Mouse (Mus musculus) bone marrow macrophage, adult 2 months (primary cell): ENCODE results near the gene 2210016L21Rik. TPM values are rescaled to one million over a fixed set of nuclear protein-coding genes. Genes with fewer than 3 reads are reported as not detected.
"Not testable (repeated sequence)": the region's sequence is repeated elsewhere in the genome, so short reads cannot be mapped to it uniquely, and the experiment has no call there.

Experiments
- H3K27ac ChIP-seq: 2 replicates; pipeline ENCODE4 v1.5.1; 2012; ENCODE audit warnings: low read depth, low read length; ENCODE audit not compliant: insufficient read depth
- H3K4me1 ChIP-seq: 2 replicates; pipeline ENCODE4 v1.6.1; 2012; ENCODE audit warnings: low read length; ENCODE audit not compliant: control insufficient read depth, insufficient read depth
- H3K4me3 ChIP-seq: 2 replicates; pipeline ENCODE4 v1.5.1; 2012; ENCODE audit warnings: mild to moderate bottlenecking, low read length, moderate library complexity; ENCODE audit not compliant: insufficient read depth
- CTCF ChIP-seq: IDR thresholded peaks from 2 replicates; pipeline ENCODE4 v1.5.1; 2012; ENCODE audit warnings: low read depth, mild to moderate bottlenecking, low read length, moderate library complexity
- POLR2A ChIP-seq: IDR thresholded peaks from 2 replicates; pipeline ENCODE4 v1.6.1; 2012; ENCODE audit warnings: mild to moderate bottlenecking, low read depth, low read length, borderline replicate concordance
- polyA plus RNA-seq: library from polyadenylated mRNA; stranded (reverse); fragments of >200 nt; gene quantifications from 2 replicates; pipeline ENCODE4 v1.2.4, GENCODE M21; 2012; ENCODE audit not compliant: missing spikeins, insufficient read depth, insufficient read length

Gene 2210016L21Rik
- polyA plus RNA-seq, 1 experiment = 30.3 TPM

GRCm38 (mm10) chr5:114916777-114917176 lies 25.2 kb upstream of the 2210016L21Rik start:
- TF ChIP-seq CTCF (no peak), POLR2A (no peak)
- peak overlapping the region; percentile 2; the same call in 1 of the 2 replicates for H3K4me3 ChIP-seq
- peaks cover 28% of the 10 kb centered on the region for H3K4me1 ChIP-seq
- H3K27ac ChIP-seq = peak overlapping the region; percentile 73

GRCm38 (mm10) chr5:114917357-114917756 lies 24.6 kb upstream of the 2210016L21Rik start:
- peaks cover 32% of the 10 kb centered on the region for H3K4me1 ChIP-seq
- H3K4me3 ChIP-seq, H3K27ac ChIP-seq: not testable (repeated sequence)

DNA sequence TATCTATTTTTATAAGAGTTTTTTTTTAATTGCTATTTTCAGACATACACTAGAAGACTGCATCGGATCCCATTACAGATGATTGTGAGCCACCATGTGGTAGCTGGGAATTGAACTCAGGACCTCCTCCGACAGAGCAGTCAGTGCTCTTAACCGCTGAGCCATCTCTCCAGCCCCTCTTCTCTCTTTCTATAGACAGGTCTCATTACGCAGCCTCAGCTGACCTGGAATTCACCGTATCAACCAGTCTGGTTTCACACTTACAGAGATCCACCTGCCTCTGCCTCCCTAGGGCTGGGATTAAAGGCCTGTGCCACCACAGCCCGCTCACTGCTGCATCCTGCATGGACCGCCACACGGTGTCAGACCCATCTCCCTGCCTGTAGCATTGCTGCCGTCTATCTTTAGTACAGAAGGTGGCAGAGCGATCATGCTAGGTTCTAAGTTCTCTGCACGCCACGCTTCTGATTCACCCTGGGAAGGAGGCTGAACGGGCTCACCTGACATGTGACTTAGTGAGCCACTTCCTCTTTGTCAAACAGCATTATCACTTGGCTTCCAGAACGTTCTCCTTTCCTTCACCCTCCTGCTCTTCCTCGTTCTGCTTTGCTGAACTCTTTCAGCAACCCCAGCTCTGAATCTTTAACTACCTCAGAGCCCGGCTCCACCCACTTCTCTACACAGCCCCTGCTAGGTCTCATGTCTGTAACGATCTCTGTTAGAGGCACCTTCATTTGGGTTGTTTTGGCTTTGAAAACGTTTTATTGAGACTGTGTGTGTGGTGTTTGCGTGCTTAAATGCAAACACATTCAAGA lies 20.2 kb upstream of the 2210016L21Rik start:
- H3K27ac ChIP-seq = peak overlapping the region; percentile 43
- no peak overlapping the region for H3K4me3 ChIP-seq
- peaks cover 22% of the 10 kb centered on the region for H3K4me1 ChIP-seq
- TF ChIP-seq POLR2A (no peak), CTCF (no peak)

- H3K27ac ChIP-seq = peak overlapping the region; percentile 43
- TF ChIP-seq POLR2A = no peak
- no peak for TF ChIP-seq CTCF
- H3K4me1 ChIP-seq = peaks cover 17% of the 10 kb centered on the region
- H3K4me3 ChIP-seq = no peak overlapping the region
Measured at GRCm38 (mm10) chr5:114922366-114922731, 19.6 kb upstream of the 2210016L21Rik start.

DNA sequence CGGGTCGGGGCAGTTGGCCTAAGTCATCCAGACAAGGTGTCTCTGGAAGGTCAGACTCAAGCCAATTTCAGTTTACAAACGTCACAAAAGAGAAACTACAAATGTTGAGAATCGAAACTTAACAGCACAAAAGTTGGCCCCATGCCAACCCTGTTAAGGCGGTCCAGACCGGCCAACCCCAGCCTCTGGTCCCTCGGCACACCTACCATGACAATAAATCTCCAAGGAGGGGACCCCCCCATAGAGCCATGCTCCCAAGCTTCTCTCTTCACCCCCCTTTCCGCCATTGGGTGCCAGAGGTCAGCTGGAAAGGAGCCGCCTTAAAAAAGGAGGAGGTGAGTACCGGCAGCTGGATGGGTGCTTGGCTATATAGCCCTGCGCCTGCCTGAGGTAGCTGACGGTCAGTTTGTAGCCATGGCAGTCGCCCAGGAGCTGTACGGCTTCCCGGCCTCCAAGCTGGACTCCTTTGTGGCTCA lies 18.9 kb upstream of the 2210016L21Rik start, which contains the start of gene Oasl1:
Oasl1 (plus strand) TSS at position 243 of the 476 bp plus-strand sequence.
- Histone ChIP-seq H3K27ac (peak within 1 kb of the TSS; percentile 43), H3K4me3 (peak within 1 kb of the TSS; percentile 31), H3K4me1 (peaks cover 13% of the 10 kb centered on the region)
- TF ChIP-seq POLR2A (no peak), CTCF (no peak)

DNA sequence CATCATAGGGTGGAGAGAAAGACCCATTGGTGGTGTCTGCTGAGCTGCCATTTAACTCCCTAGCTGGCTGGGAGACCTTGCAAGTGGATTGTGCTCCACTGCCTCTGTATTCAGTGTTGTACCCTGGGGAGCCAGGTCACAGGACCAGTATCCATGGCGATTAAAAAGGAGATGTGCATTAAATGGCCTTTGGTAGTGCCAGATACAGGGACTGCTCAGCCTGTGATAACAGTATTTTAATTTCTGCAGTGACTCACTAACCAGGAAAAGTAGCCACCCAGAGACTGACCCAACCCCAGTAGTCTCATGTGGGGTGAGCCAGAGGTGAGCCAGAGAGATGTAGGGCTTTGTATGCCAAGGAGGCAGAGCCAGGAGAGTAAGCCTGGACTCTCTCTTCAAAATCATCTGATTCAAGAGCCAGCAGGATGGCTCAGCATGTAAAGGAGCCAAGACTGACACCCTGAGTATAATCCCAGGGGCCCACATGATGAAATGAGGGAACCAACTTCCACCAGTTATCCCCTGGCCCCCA lies 15.7 kb upstream of the 2210016L21Rik start:
- Histone ChIP-seq H3K4me3 (no peak overlapping the region), H3K27ac (no peak overlapping the region), H3K4me1 (peaks cover 11% of the 10 kb centered on the region)
- no peak for TF ChIP-seq CTCF
- no peak for TF ChIP-seq POLR2A

- Histone ChIP-seq H3K4me3 (no peak overlapping the region), H3K4me1 (peaks cover 8% of the 10 kb centered on the region), H3K27ac (no peak overlapping the region)
- TF ChIP-seq CTCF (no peak), POLR2A (no peak)
Measured at GRCm38 (mm10) chr5:114926753-114927152, 15.2 kb upstream of the 2210016L21Rik start.

- no peak overlapping the region for H3K4me3 ChIP-seq
- no peak overlapping the region for H3K27ac ChIP-seq
- no peak for TF ChIP-seq CTCF
- no peak for TF ChIP-seq POLR2A
- peaks cover 6% of the 10 kb centered on the region for H3K4me1 ChIP-seq
Measured at GRCm38 (mm10) chr5:114931626-114932025, 10.3 kb upstream of the 2210016L21Rik start.

DNA sequence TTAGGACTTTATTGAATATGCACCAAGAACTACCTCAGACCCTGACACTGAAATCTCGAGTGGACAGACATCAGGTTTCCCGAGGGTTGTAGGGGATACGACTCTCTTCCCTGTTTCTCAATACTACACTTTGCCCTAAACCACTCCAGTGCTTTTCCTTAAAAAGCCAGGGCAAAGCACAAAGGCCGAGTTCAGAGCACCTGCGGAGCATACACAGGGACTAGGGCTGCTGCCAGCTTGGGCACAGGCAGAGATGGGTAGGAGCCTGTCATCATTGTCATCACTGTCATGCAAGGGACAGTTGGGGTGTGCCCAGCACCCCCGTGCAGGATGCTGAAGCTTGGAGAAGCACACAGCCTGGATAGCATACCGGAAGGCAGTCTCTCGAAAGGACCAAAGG lies 8.8 kb upstream of the 2210016L21Rik start:
- H3K4me1 ChIP-seq = peaks cover 6% of the 10 kb centered on the region
- H3K27ac ChIP-seq = no peak overlapping the region
- no peak overlapping the region for H3K4me3 ChIP-seq
- TF ChIP-seq POLR2A = no peak
- no peak for TF ChIP-seq CTCF

GRCm38 (mm10) chr5:114935838-114936237 lies 6.1 kb upstream of the 2210016L21Rik start:
- Histone ChIP-seq H3K4me3 (no peak overlapping the region), H3K27ac (no peak overlapping the region), H3K4me1 (peaks cover 6% of the 10 kb centered on the region)
- no peak for TF ChIP-seq POLR2A
- TF ChIP-seq CTCF = no peak

DNA sequence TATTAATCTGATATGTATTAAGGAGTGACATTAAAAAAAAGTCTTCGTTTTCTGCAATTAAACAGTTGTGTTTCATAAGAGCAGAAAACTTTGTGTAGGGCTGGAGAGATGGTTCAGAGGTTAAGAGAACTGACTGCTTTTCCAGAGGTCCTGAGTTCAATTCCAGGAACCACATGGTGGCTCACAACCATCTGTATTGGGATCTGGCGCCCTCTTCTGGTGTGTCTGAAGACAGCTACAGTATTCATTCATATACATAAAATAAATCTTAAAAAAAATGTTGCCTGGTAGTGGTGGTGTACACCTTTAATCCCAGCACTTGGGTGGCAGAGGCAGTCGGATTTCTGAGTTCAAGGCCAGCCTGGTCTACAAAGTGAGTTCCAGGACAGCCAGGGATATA lies 820 bp upstream of the 2210016L21Rik start:
- not testable (repeated sequence) for H3K4me3 ChIP-seq

More for the DNA sequence above, 820 bp upstream of the 2210016L21Rik start:
- not testable (repeated sequence) for H3K4me1 ChIP-seq, H3K27ac ChIP-seq
